Mouse (Mus musculus): ENCODE results near the gene Rora. TPM values are rescaled to one million over a fixed set of nuclear protein-coding genes. Genes with fewer than 3 reads are reported as not detected.

Rora gene
- polyA plus RNA-seq, 1 experiment from 2014 or later = 6.5 TPM

DNA sequence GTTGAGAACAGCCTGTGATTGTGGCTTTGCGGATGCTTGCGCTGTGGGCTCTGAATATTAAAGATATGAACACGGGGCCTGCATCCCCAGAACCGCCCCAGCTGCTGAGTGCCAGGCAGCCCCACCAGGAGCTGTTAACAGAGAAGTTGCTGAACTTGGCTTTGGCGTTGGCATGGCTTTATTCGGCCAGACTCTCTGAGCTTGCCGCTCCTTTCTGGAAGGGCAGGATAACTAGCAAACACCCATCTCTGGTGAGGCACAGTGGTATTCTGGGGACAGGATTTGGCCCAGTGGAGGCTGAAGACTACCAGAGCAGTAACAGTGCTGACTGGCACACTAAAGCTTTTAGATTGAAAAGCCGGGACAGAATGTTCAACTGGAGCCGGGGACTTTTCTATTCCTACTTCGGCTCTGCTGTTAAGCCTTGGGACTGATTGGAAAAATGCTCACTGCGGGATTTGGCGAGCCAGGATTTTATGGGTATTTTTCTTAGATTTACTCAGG, 26.3 kb downstream of the Rora start:
- WGBS (ENCODE audit: insufficient replicate concordance) = 78% methylated on average over 12 of the region's 12 CpGs
- no peaks in the 10 kb centered on the region for H3K4me1 ChIP-seq (ENCODE audit: control insufficient read depth, insufficient read depth, low read length)
- no peak overlapping the region for H3K4me3 ChIP-seq (ENCODE audit: low read depth, low read length)
- H3K27ac ChIP-seq (ENCODE audit: low read depth, low read length) = no peak overlapping the region
- 0 out of 2 replicates have a peak, but pooled peaks cover 2% of the 10 kb centered on the region for H3K27me3 ChIP-seq (ENCODE audit: control insufficient read depth, insufficient read depth, low read length)
- no peak overlapping the region for H3K4me2 ChIP-seq
- no peaks in the 10 kb centered on the region for H3K36me3 ChIP-seq (ENCODE audit: control insufficient read depth, insufficient read depth, low read length)
- H3K9ac ChIP-seq (ENCODE audit: low read depth, low read length) = no peak overlapping the region
- no peak for ATAC-seq (replicated peaks; ENCODE audit: insufficient number of reproducible peaks, low FRiP score, low TSS enrichment)
- no peaks in the 10 kb centered on the region for H3K9me3 ChIP-seq (replicated peaks; ENCODE audit: control insufficient read depth, low read length)

DNA sequence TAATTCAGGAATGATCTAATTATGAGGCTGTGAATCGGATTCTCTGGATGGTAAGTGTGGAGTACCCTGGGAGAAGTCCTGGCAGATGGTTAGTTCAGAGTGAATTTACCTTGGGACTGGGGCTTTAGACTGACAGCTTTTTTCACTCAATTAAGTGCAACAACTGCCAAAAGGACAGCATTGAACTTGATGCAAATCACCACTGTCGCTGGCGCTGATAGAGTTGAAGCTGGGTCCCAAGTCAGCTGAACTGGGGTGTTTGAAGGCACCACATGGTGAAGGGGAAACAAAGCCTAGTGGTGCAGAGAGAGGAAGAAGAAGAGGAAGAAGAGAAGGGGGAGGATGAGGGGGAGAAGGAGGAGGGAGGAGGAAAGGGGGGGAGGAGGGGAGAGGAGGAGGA, 30.4 kb downstream of the Rora start:
- Histone ChIP-seq H3K27ac (ENCODE audit: low read depth, low read length) (no peak overlapping the region), H3K36me3 (ENCODE audit: control insufficient read depth, insufficient read depth, low read length) (no peaks in the 10 kb centered on the region), H3K4me2 (no peak overlapping the region), H3K9ac (ENCODE audit: low read depth, low read length) (no peak overlapping the region), H3K4me3 (ENCODE audit: low read depth, low read length) (no peak overlapping the region), H3K27me3 (ENCODE audit: control insufficient read depth, insufficient read depth, low read length) (0 out of 2 replicates have a peak, but pooled peaks cover 2% of the 10 kb centered on the region), H3K4me1 (ENCODE audit: control insufficient read depth, insufficient read depth, low read length) (peaks cover 4% of the 10 kb centered on the region; the same call in 1 of the 2 replicates), H3K9me3 (replicated peaks; ENCODE audit: control insufficient read depth, low read length) (no peaks in the 10 kb centered on the region)
- WGBS (ENCODE audit: insufficient replicate concordance) = 25% methylated on average over 3 of the region's 3 CpGs
- ATAC-seq (replicated peaks; ENCODE audit: insufficient number of reproducible peaks, low FRiP score, low TSS enrichment) = no peak

DNA sequence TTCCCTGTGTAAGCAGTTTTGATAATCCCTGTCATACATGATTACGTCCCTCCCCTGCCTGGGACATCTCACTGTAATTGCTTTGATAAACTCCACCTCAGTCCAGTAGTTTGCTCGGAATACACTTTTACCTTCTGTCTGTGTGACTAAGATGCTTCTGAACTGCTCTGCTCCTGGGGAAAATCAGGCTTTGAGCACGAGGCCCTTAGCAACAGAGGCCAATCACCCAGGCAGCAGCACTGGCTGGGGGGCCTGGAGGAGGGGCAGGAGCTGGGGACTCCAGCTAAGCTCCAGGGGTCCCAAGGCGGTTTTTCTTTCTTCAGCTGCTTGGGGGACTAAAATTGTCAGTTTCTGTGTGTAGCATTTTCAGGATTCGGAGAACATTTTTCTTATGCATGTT, 32.0 kb downstream of the Rora start:
- Histone ChIP-seq H3K27me3 (ENCODE audit: control insufficient read depth, insufficient read depth, low read length) (peaks cover 6% of the 10 kb centered on the region; the same call in 1 of the 2 replicates), H3K36me3 (ENCODE audit: control insufficient read depth, insufficient read depth, low read length) (no peaks in the 10 kb centered on the region), H3K4me2 (no peak overlapping the region), H3K4me3 (ENCODE audit: low read depth, low read length) (no peak overlapping the region), H3K27ac (ENCODE audit: low read depth, low read length) (no peak overlapping the region), H3K4me1 (ENCODE audit: control insufficient read depth, insufficient read depth, low read length) (peaks cover 4% of the 10 kb centered on the region; the same call in 1 of the 2 replicates), H3K9me3 (replicated peaks; ENCODE audit: control insufficient read depth, low read length) (no peaks in the 10 kb centered on the region), H3K9ac (ENCODE audit: low read depth, low read length) (no peak overlapping the region)
- WGBS (ENCODE audit: insufficient replicate concordance) = 25% methylated on average over 5 of the region's 5 CpGs
- ATAC-seq (replicated peaks; ENCODE audit: insufficient number of reproducible peaks, low FRiP score, low TSS enrichment) = no peak

DNA sequence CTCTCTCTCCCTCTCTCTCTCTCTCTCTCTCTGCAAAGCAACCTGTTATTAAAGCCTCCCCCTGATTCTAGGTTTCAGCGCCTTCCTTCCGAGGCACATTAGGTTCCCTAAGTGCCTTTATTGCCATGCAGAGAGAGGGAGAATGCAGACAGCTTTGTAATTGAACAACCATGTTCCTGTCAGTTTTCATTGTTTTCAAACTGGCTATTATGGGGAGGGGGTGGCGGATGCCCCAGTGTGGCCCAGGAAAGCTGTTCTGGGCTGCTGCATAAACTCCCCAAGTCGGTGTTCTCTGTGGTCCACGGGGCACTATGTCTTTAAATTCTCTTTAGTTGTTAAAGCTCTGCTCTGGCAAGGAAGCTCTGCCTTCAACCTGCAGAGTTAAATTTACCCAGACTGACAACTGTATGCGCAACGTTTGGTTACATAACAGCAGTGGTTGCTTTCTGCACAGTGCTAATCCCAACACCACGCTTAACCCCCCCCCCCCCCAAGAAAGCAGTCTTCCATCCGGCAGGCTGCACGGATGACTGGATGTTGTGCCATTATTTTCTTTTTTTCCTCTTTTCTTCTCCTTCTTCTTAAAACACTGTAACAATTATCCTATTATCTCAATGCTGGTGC, 33.8 kb downstream of the Rora start:
- H3K4me3 ChIP-seq (ENCODE audit: low read depth, low read length) = no peak overlapping the region
- peaks cover 8% of the 10 kb centered on the region; the same call in 1 of the 2 replicates for H3K27me3 ChIP-seq (ENCODE audit: control insufficient read depth, insufficient read depth, low read length)
- no peaks in the 10 kb centered on the region for H3K36me3 ChIP-seq (ENCODE audit: control insufficient read depth, insufficient read depth, low read length)
- WGBS (ENCODE audit: insufficient replicate concordance) = 54% methylated on average over 10 of the region's 10 CpGs
- H3K4me2 ChIP-seq = no peak overlapping the region
- no peaks in the 10 kb centered on the region for H3K9me3 ChIP-seq (replicated peaks; ENCODE audit: control insufficient read depth, low read length)
- ATAC-seq (replicated peaks; ENCODE audit: insufficient number of reproducible peaks, low FRiP score, low TSS enrichment) = no peak
- peaks cover 4% of the 10 kb centered on the region; the same call in 1 of the 2 replicates for H3K4me1 ChIP-seq (ENCODE audit: control insufficient read depth, insufficient read depth, low read length)
- H3K27ac ChIP-seq (ENCODE audit: low read depth, low read length) = no peak overlapping the region
- no peak overlapping the region for H3K9ac ChIP-seq (ENCODE audit: low read depth, low read length)

DNA sequence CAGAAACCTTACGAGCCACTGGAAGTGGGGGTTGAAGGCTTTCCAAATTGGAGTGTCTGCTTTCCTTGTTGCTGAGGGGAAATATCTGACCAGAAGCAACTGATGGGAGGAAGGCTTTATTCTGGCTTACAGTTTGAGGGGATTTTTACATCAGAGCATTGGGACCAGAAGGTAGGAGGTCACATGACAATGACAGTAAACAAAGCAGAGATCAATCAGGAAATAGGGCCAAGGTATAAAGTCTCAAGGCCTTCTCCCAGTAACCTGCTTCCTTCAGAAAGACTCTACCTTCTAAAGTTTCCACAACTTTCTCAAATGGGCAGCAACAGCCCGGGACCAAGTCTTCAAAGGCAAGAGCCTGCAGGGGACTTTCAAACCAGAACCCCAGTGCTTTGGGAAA, 34.6 kb downstream of the Rora start:
- H3K4me1 ChIP-seq (ENCODE audit: control insufficient read depth, insufficient read depth, low read length) = peaks cover 4% of the 10 kb centered on the region; the same call in 1 of the 2 replicates
- H3K4me2 ChIP-seq = no peak overlapping the region
- no peak overlapping the region for H3K4me3 ChIP-seq (ENCODE audit: low read depth, low read length)
- no peak overlapping the region for H3K27ac ChIP-seq (ENCODE audit: low read depth, low read length)
- WGBS (ENCODE audit: insufficient replicate concordance) = 80% methylated on average over 2 of the region's 2 CpGs
- H3K36me3 ChIP-seq (ENCODE audit: control insufficient read depth, insufficient read depth, low read length) = no peaks in the 10 kb centered on the region
- H3K9me3 ChIP-seq (replicated peaks; ENCODE audit: control insufficient read depth, low read length) = no peaks in the 10 kb centered on the region
- H3K9ac ChIP-seq (ENCODE audit: low read depth, low read length) = no peak overlapping the region
- ATAC-seq (replicated peaks; ENCODE audit: insufficient number of reproducible peaks, low FRiP score, low TSS enrichment) = no peak
- H3K27me3 ChIP-seq (ENCODE audit: control insufficient read depth, insufficient read depth, low read length) = peaks cover 8% of the 10 kb centered on the region

DNA sequence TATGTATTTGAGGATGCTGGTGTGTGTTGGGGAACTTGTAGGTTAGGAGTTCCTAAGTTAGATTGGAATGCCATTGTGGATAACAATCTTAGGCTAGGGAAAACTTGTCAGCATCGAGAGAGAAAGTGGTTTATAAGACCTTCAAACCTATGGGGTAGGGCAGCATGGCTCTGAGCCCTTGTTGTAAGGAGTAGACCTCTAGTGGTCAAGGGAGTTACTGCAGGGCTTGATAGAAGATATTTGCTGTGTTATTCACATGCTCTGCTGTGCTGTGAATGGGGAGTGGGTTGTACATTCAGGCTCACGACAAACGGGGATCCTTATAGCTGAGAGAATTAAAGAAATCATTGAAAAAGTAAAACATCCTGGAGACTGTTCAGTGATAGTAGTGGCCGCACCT, 35.8 kb downstream of the Rora start:
- 32% methylated on average over 4 of the region's 4 CpGs for WGBS (ENCODE audit: insufficient replicate concordance)
- peaks cover 8% of the 10 kb centered on the region for H3K27me3 ChIP-seq (ENCODE audit: control insufficient read depth, insufficient read depth, low read length)

DNA sequence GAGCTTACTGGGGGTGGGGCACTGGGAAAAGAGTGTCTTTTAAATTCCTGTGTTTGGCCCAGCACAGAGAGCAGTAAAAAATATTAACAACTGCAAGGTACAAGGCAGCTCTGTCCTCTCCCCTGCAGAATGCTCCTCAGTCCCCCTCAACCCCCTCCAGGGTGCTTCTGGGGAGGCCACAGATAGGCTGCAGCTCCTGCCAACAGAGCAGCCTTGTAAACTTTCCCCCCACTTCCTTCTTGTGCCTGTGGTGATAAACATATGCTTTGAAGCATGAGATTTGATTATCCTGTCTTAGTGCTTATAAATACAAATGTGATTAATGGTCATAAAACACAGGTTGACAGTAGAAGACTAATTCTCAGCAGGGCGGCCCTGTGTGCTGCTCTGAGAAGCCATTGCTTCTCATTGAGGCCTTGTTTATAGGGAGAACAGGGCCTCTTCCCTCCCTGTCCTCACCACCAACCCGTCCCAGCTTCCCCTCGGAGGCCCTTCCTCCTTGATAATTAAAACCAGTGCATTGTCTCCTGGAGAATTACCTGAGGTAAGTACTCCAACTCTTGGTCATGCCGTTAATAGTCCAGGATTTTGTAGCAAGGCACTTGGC, 41.4 kb downstream of the Rora start:
- H3K4me1 ChIP-seq (ENCODE audit: control insufficient read depth, insufficient read depth, low read length) = peaks cover 12% of the 10 kb centered on the region
- no peaks in the 10 kb centered on the region for H3K36me3 ChIP-seq (ENCODE audit: control insufficient read depth, insufficient read depth, low read length)
- H3K4me3 ChIP-seq (ENCODE audit: low read depth, low read length) = no peak overlapping the region
- no peaks in the 10 kb centered on the region for H3K9me3 ChIP-seq (replicated peaks; ENCODE audit: control insufficient read depth, low read length)
- no peak overlapping the region for H3K9ac ChIP-seq (ENCODE audit: low read depth, low read length)
- 40% methylated on average over 4 of the region's 4 CpGs for WGBS (ENCODE audit: insufficient replicate concordance)
- no peak overlapping the region for H3K27ac ChIP-seq (ENCODE audit: low read depth, low read length)
- H3K4me2 ChIP-seq = no peak overlapping the region
- peaks cover 11% of the 10 kb centered on the region for H3K27me3 ChIP-seq (ENCODE audit: control insufficient read depth, insufficient read depth, low read length)
- ATAC-seq (replicated peaks; ENCODE audit: insufficient number of reproducible peaks, low FRiP score, low TSS enrichment) = no peak

More for the DNA sequence above, 35.8 kb downstream of the Rora start:
- Histone ChIP-seq H3K9ac (ENCODE audit: low read depth, low read length) (no peak overlapping the region), H3K27ac (ENCODE audit: low read depth, low read length) (no peak overlapping the region), H3K4me2 (no peak overlapping the region), H3K4me1 (ENCODE audit: control insufficient read depth, insufficient read depth, low read length) (peaks cover 4% of the 10 kb centered on the region; the same call in 1 of the 2 replicates), H3K36me3 (ENCODE audit: control insufficient read depth, insufficient read depth, low read length) (no peaks in the 10 kb centered on the region), H3K9me3 (replicated peaks; ENCODE audit: control insufficient read depth, low read length) (no peaks in the 10 kb centered on the region), H3K4me3 (ENCODE audit: low read depth, low read length) (no peak overlapping the region)
- ATAC-seq (replicated peaks; ENCODE audit: insufficient number of reproducible peaks, low FRiP score, low TSS enrichment) = no peak

DNA sequence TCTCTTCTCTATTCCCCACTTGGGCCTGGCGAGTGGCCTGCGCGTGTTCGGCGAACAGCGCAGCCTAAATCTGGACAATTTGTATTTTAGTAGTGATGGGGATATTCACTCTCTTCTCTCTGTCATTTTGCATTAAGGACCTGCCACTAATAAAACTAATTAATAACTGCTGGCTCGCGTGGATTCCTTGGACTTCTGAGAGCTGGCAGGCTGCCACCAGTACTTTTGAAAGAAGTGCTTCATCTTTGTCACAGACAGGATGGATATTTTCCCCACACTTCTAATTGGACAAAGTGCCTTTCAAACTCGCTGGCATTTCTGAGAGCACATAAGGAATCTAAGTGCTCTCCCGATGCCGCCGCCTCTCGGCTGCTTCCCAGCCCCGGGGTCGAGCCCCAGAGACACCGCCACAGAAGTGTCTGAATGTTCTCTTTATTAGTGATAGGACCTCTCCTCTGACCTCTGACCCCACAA, 41.9 kb downstream of the Rora start:
- H3K4me2 ChIP-seq = 0 out of 2 replicates have a peak overlapping the region, but pooled peaks have one; percentile 2
- no peaks in the 10 kb centered on the region for H3K9me3 ChIP-seq (replicated peaks; ENCODE audit: control insufficient read depth, low read length)
- no peaks in the 10 kb centered on the region for H3K36me3 ChIP-seq (ENCODE audit: control insufficient read depth, insufficient read depth, low read length)
- no peak overlapping the region for H3K27ac ChIP-seq (ENCODE audit: low read depth, low read length)
- H3K27me3 ChIP-seq (ENCODE audit: control insufficient read depth, insufficient read depth, low read length) = peaks cover 7% of the 10 kb centered on the region
- peaks cover 12% of the 10 kb centered on the region for H3K4me1 ChIP-seq (ENCODE audit: control insufficient read depth, insufficient read depth, low read length)
- WGBS (ENCODE audit: insufficient replicate concordance) = 47% methylated on average over 16 of the region's 16 CpGs
- no peak overlapping the region for H3K9ac ChIP-seq (ENCODE audit: low read depth, low read length)
- H3K4me3 ChIP-seq (ENCODE audit: low read depth, low read length) = no peak overlapping the region
- ATAC-seq (replicated peaks; ENCODE audit: insufficient number of reproducible peaks, low FRiP score, low TSS enrichment) = no peak
